Mouse (Mus musculus) left cerebral cortex, postnatal 25 days (tissue): ENCODE results near the gene Zfp879. TPM values are rescaled to one million over a fixed set of nuclear protein-coding genes. Genes with fewer than 3 reads are reported as not detected.

ENCODE experiments used
- DNase-seq, 2 experiments: peaks; one replicate each; pipeline ENCODE4 v3.0.0; 2022; ENCODE audit warnings: low spot score in 2 of 2, mixed read lengths in 1 of 2
- intact Hi-C: fragments of 180-260 bp; cut with DNase I; formaldehyde crosslinking; loops from one replicate; pipeline ENCODE4 v1.15.1; 2025
- total RNA-seq, 2 experiments: library from RNA; stranded (reverse); gene quantifications; 2 replicates each; pipeline ENCODE4 v1.2.3; 2021

Gene Zfp879
- total RNA-seq, 2 experiments from 2014 or later, result 2.7 to 3.6 TPM

GRCm38 (mm10) chr11:50797674-50798073 lies 43.7 kb downstream of the Zfp879 start:
- intact Hi-C loops, result no loop called here
- DNase-seq, result no peak

Other genes starting within 250 kb of the Zfp879 start
- 10 to 100 TPM in 1 of 2 experiments, 1 to 10 TPM in 1; 9.7 to 12.4 TPM for gene Adamts2, start 239.5 kb downstream of the Zfp879 start, total RNA-seq
- gene Zfp354c, start 13.8 kb downstream of the Zfp879 start, total RNA-seq, result 10 to 100 TPM; 46.5 to 48.5 TPM
- gene Grm6, start 9.1 kb upstream of the Zfp879 start, total RNA-seq, result not detected
- gene Zfp454, start 46.1 kb upstream of the Zfp879 start, total RNA-seq, result 1 to 10 TPM; 5.5 to 6.1 TPM
- 10 to 100 TPM; 21.3 to 23.0 TPM for gene Zfp2, start 74.6 kb upstream of the Zfp879 start, total RNA-seq
- 1 to 10 TPM; 4.6 to 6.1 TPM for gene Zfp354b, start 90.1 kb upstream of the Zfp879 start, total RNA-seq
- gene 4933414I15Rik, start 102.2 kb upstream of the Zfp879 start, total RNA-seq, result not detected
- not detected for gene Prop1, start 112.2 kb upstream of the Zfp879 start, total RNA-seq
- gene Olfr1378, start 125.0 kb upstream of the Zfp879 start, total RNA-seq, result not detected
- gene Olfr1377, start 140.4 kb upstream of the Zfp879 start, total RNA-seq, result not detected
- not detected for gene Olfr51, start 162.0 kb upstream of the Zfp879 start, total RNA-seq
- not detected for gene Olfr54, start 172.7 kb upstream of the Zfp879 start, total RNA-seq
- not detected for gene Olfr1375, start 206.6 kb upstream of the Zfp879 start, total RNA-seq
- gene Zfp354a, start 217.7 kb upstream of the Zfp879 start, total RNA-seq, result 1 to 10 TPM; 6.2 to 8.9 TPM